Mouse (Mus musculus): ENCODE measurements around the gene Appbp2. TPM values are rescaled to one million over a fixed set of nuclear protein-coding genes. Genes with fewer than 3 reads are reported as not detected.

Gene Appbp2
- polyA plus RNA-seq (2015; fragmentation: Nextera tagmentation; extraction: Ambion mirVana) = 46.4 and 46.9 TPM in 2 replicates

DNA sequence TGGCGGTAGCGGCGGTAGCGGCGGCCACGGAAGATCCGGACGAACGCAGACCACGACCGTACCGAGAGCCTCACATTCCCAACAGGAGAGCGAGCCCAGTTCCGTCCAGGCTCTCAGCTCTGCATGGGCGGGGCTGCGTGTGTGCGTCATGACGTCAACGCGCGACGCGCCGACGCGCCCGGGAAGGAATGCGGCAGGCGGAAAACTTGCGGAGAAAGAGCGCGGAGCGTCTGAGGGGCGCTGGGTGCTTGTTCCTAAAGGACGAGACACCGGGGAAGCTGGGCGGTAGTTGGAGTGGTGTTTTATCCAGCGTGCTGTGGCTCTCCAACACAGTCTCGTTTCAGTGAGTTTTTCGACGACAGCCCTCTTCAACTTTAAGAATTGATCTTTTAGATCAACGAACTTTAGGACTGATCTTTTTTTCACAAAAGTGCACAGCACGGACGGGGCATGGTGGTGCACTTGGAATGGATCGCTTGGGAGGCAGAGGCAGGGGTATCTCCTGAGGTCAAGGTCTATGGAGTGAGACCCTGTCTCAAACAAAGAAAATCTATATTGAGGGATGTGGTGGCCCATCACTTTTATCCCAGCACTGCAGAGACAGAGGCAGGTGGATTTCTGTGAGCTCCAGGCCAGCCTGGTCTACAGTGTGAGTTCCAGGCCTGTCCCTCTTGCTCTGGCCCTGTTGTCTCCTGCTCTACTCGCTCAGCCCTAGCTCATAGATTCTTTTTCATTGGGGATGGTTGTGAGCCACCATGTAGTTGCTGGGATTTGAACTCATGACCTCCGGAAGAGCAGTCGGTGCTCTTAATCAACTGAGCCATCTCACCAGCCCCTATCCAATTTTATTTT is at the start of gene Appbp2:
Gene Appbp2, minus strand, starts transcription at position 141 of the 852 bp plus-strand sequence.
- H3K4me2 ChIP-seq = peak within 1 kb of the TSS; percentile 93
- peak within 1 kb of the TSS; percentile 86 for H3K9ac ChIP-seq
- H3K9me3 ChIP-seq = no peaks in the 10 kb centered on the region
- peak within 1 kb of the TSS; percentile 94 for H3K4me3 ChIP-seq
- H3K4me1 ChIP-seq (replicated peaks) = peaks cover 24% of the 10 kb centered on the region
- peak; percentile 96 for ATAC-seq (ENCODE audit: low FRiP score, low read depth)
- no peaks in the 10 kb centered on the region for H3K27me3 ChIP-seq
- WGBS = 5% methylated on average over 48 of the region's 48 CpGs
- peak within 1 kb of the TSS; percentile 100 for H3K27ac ChIP-seq (replicated peaks)
- H3K36me3 ChIP-seq = no peaks in the 10 kb centered on the region

DNA sequence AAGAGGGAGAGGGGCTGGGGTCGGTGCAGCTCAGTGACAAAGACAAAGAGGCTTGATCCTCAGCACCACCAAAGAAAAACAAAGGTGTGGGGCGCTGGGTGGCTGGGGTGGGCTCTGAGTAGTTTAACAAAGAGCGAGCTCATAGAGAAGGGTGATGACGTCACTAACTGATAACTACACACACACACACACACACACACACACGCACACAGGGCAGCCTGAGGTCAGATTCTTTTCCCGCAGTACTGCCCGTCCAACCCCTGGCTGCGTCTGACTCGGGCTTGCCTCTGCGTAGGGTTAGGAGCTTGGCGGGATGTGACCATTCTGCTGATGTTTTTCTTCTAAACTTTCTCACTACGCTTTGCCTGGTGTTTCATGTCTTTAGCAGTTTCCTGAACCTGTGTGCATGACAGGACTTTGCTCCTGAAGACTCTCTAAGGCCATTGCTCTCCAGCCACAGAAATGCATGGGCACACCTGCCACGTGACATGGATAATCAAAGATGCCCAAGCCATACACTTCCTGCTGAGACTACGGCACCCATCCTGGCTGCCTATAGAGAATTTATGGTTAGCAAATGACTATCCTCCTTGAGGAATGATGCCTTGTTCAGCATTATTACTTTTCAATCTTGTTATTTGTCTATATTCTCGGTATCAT is 46.4 kb upstream of the Appbp2 start:
- H3K4me3 ChIP-seq = no peak overlapping the region
- H3K27ac ChIP-seq (replicated peaks) = no peak overlapping the region
- 78% methylated on average over 15 of the region's 15 CpGs for WGBS
- no peaks in the 10 kb centered on the region for H3K27me3 ChIP-seq
- no peaks in the 10 kb centered on the region for H3K9me3 ChIP-seq
- no peaks in the 10 kb centered on the region for H3K4me1 ChIP-seq (replicated peaks)
- H3K4me2 ChIP-seq = no peak overlapping the region
- H3K9ac ChIP-seq = no peak overlapping the region
- ATAC-seq (ENCODE audit: low FRiP score, low read depth) = no peak
- no peaks in the 10 kb centered on the region for H3K36me3 ChIP-seq

DNA sequence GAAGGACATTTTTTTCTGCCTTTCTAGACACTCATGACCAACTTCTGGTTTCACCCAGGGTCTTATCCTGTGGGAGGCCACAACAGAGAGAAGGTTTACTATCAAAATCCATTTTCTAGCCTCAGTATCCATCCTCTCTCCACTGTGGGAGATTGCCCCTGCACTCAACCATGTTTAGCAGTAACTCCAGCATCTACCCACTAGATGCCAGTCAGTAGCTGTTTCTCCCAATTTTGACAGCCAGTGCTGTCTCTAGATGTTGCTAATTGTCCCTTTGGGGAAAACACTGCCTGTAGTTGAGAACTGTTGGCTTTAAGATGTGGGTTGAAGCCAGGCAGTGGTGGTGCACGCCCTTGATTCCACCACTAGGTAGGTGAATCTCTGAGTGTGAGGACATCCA is 43.2 kb upstream of the Appbp2 start:
- Histone ChIP-seq H3K27me3 (no peaks in the 10 kb centered on the region), H3K9me3 (no peaks in the 10 kb centered on the region), H3K4me2 (no peak overlapping the region), H3K27ac (replicated peaks) (no peak overlapping the region), H3K36me3 (no peaks in the 10 kb centered on the region), H3K4me1 (replicated peaks) (no peaks in the 10 kb centered on the region), H3K9ac (no peak overlapping the region), H3K4me3 (no peak overlapping the region)
- WGBS = 82% methylated on average over 1 of the region's 1 CpGs
- ATAC-seq (ENCODE audit: low FRiP score, low read depth) = no peak

DNA sequence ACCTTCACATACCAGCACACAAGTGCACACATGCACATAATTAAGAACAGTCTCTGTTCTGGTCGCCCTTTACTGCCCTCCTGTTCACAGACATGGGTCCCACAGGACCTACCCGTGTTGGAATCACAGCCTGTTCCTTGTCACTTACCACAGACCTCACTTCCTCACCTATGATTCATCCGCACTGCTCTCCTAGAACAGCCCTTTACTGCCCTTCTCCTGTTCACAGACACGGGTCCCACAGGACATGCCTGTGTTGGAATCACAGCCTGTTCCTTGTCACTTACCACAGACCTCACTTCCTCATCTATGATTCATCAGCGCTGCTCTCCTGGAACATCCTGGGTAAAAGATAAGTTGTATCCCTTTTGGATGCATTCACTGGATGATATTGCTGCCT is 42.7 kb upstream of the Appbp2 start:
- no peak overlapping the region for H3K9ac ChIP-seq
- H3K4me2 ChIP-seq = no peak overlapping the region
- no peak overlapping the region for H3K27ac ChIP-seq (replicated peaks)
- no peaks in the 10 kb centered on the region for H3K27me3 ChIP-seq
- H3K36me3 ChIP-seq = no peaks in the 10 kb centered on the region
- ATAC-seq (ENCODE audit: low FRiP score, low read depth) = no peak
- WGBS = 86% methylated on average over 5 of the region's 5 CpGs
- no peaks in the 10 kb centered on the region for H3K9me3 ChIP-seq
- H3K4me3 ChIP-seq = no peak overlapping the region
- no peaks in the 10 kb centered on the region for H3K4me1 ChIP-seq (replicated peaks)

DNA sequence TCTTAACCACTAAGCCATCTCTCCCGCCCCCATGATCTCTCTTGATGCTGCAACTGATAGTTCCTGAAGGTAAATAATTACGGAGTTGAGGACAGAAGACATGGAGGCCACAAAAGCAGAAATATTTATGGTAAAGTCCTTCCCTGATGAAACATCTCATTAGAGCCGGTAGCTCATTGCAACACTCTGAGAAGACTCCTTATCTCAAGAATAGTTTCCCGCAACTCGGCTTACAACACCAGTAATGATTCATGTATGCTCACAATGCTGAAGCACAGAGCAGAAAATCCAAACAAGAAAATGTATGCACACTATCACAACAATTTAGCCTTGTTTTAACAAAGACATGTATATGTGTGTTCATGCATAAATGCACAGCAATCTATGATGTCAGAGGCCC is 40.2 kb upstream of the Appbp2 start:
- Histone ChIP-seq H3K36me3 (no peaks in the 10 kb centered on the region), H3K4me2 (no peak overlapping the region), H3K27me3 (no peaks in the 10 kb centered on the region), H3K9me3 (no peaks in the 10 kb centered on the region), H3K9ac (no peak overlapping the region), H3K4me1 (replicated peaks) (no peaks in the 10 kb centered on the region), H3K4me3 (no peak overlapping the region), H3K27ac (replicated peaks) (no peak overlapping the region)
- no peak for ATAC-seq (ENCODE audit: low FRiP score, low read depth)
- 95% methylated on average over 5 of the region's 5 CpGs for WGBS

DNA sequence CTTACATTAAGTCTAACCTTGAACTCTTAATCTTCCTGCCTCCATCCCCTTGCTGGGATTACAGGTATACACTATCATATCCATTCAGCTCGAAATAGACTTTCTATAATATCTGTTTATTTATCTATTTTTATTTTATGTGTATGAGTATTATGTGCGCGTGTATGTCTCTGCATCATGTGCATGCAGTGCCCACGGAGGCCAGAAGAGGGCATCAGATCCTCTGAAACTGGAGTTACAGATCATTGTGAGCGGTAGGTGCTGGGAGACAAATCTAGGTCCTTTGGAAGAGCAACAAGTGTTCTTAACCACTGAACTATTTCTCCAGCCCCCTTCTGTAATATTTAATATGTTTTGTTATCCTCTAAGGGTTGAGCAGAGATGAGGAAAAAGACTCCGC is 38.4 kb upstream of the Appbp2 start:
- H3K4me3 ChIP-seq = no peak overlapping the region
- H3K9ac ChIP-seq = no peak overlapping the region
- H3K27me3 ChIP-seq = no peaks in the 10 kb centered on the region
- H3K4me1 ChIP-seq (replicated peaks) = no peaks in the 10 kb centered on the region
- no peak overlapping the region for H3K27ac ChIP-seq (replicated peaks)
- no peaks in the 10 kb centered on the region for H3K36me3 ChIP-seq
- H3K9me3 ChIP-seq = no peaks in the 10 kb centered on the region
- no peak for ATAC-seq (ENCODE audit: low FRiP score, low read depth)
- WGBS = 68% methylated on average over 6 of the region's 6 CpGs
- no peak overlapping the region for H3K4me2 ChIP-seq

DNA sequence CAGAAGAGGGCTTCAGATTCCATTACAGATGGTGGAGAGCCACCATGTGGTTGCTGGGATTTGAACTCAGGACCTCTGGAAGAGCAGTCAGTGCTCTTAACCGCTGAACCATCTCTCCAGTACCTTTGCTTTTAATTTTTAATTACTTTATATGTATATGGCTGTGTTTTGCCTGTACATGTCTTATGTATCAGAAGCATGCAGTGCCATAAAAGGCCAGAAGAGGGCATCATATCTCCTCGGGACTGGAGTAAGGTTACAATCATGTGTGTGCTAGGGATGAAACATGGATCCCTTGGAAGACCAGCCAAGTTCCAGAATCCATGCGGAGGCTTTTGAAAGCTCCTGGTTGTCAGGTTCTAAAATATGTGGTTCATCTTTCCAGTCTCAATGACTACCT is 35.7 kb upstream of the Appbp2 start:
- H3K9me3 ChIP-seq = no peaks in the 10 kb centered on the region
- no peaks in the 10 kb centered on the region for H3K36me3 ChIP-seq
- no peak for ATAC-seq (ENCODE audit: low FRiP score, low read depth)
- H3K9ac ChIP-seq = no peak overlapping the region
- no peak overlapping the region for H3K4me3 ChIP-seq
- no peaks in the 10 kb centered on the region for H3K4me1 ChIP-seq (replicated peaks)
- WGBS = 53% methylated on average over 3 of the region's 3 CpGs
- no peak overlapping the region for H3K4me2 ChIP-seq
- H3K27ac ChIP-seq (replicated peaks) = no peak overlapping the region
- no peaks in the 10 kb centered on the region for H3K27me3 ChIP-seq

DNA sequence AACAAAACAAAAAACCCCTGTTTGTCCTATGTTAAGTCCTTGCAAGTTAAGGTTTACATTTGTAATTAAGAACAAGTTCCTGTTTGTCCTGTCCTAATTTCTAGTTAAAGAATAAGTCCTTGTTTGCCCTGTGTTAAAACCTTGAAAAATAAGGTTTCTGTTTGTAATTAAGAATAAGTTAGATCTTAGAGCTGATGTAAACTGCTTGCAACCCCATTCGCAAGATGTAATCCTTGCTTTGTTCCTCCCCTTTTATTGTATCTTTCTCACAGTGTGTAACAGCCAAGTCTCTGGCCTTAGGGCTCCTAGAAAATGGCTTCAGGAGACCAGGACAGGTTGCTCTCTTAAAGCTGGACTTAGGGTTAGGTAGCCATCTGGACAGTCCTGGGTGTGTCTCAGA is 32.5 kb upstream of the Appbp2 start:
- ATAC-seq (ENCODE audit: low FRiP score, low read depth) = no peak
- Histone ChIP-seq H3K27ac (replicated peaks) (no peak overlapping the region), H3K4me1 (replicated peaks) (no peaks in the 10 kb centered on the region), H3K27me3 (no peaks in the 10 kb centered on the region), H3K9me3 (no peaks in the 10 kb centered on the region), H3K36me3 (no peaks in the 10 kb centered on the region), H3K9ac (no peak overlapping the region), H3K4me2 (no peak overlapping the region), H3K4me3 (no peak overlapping the region)
- WGBS = 97% methylated on average over 1 of the region's 1 CpGs

DNA sequence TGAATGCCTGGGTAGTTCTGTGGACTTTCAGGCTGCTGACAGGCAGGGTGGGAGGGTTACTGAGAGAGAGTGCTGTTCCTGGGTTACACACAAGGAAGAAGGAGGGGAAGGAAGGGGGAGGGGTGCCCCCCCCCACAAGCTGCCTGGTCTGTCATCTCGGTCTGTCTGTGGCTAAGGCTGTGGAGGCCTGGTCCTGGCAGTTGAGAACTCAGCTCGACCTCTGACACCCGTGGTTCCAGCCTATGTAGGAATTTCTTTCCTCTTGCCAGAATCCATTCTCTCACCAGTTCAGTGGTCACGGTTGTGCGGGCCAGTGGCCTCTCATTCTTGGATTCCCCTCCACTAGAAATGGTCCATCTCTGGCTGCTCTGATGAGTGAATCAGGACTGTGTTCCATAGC is 29.7 kb upstream of the Appbp2 start:
- no peaks in the 10 kb centered on the region for H3K27me3 ChIP-seq
- 52% methylated on average over 5 of the region's 5 CpGs for whole genome bisulfite sequencing
- no peaks in the 10 kb centered on the region for H3K4me1 ChIP-seq (replicated peaks)
- H3K36me3 ChIP-seq = no peaks in the 10 kb centered on the region
- no peak for ATAC-seq (ENCODE audit: low FRiP score, low read depth)
- H3K9ac ChIP-seq = no peak overlapping the region
- H3K4me3 ChIP-seq = no peak overlapping the region
- no peaks in the 10 kb centered on the region for H3K9me3 ChIP-seq
- H3K4me2 ChIP-seq = no peak overlapping the region
- H3K27ac ChIP-seq (replicated peaks) = no peak overlapping the region

DNA sequence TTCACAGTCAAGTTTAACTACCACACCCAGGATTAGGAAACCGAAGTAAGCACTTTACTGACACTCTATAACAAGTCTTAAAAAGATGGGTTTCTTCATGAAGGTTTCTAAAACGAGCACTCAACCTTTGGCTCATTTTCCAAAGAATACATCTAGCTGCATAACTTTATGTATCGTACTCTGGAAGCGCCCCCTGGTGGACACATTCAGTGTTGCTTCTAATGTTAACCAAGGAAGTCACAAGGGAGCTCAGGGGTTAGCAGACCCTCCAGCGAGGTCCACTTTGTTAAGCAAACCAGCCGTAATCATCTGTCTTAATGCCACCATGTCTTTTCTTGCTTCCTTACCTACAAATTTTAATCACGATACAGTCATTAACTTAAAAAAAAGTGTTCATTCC is 26.3 kb upstream of the Appbp2 start:
- Histone ChIP-seq H3K4me3 (no peak overlapping the region), H3K27me3 (no peaks in the 10 kb centered on the region), H3K27ac (replicated peaks) (no peak overlapping the region), H3K4me1 (replicated peaks) (no peaks in the 10 kb centered on the region), H3K9ac (no peak overlapping the region), H3K9me3 (no peaks in the 10 kb centered on the region), H3K36me3 (no peaks in the 10 kb centered on the region), H3K4me2 (no peak overlapping the region)
- ATAC-seq (ENCODE audit: low FRiP score, low read depth) = no peak
- WGBS = 28% methylated on average over 7 of the region's 7 CpGs

DNA sequence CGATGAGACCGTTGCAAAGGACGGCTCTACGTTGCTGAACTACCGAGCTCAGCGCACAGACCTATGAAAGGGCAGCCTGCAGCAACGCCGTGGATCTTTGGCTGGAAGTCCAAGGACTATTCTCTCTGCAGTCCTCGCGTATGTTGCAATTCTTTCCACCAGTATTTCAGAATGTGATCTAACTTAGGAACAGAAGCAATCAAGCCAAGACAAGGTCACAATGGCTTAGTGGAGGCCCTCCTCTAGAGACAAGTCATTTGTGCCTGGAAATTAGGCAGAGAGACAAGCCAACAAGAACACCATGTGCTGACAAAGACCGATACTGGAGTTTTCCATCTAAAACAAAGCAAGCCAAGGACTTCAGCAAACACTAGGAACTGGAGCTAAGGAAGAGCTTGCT is 24.0 kb upstream of the Appbp2 start:
- H3K36me3 ChIP-seq = no peaks in the 10 kb centered on the region

DNA sequence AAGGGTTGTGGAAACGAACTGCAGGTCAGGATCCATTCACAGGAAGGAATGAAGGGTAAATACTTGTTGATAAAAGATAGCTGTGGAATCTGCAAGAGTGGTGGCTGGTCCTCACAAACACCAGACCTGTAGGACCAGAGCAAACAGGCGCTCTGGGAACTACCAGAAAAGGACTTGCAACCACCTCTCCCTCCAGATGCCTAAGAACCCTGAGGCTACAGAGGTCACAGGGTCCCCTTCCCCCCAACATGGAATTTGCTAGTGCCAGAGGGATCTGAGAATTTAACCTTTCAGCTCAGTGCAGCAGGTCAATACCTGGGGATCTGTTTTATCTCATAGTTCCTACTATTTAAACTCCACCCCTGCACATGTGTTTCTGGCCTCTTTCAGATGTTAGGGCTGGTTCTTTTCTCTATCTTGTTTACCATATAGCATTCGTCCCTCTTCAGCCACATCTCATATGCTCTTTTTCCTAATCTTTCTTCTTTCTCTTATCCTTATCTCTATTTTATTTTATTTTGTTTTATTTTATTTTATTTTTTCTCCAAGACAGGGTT is 20.6 kb upstream of the Appbp2 start:
- no peaks in the 10 kb centered on the region for H3K27me3 ChIP-seq
- H3K9ac ChIP-seq = no peak overlapping the region
- H3K4me3 ChIP-seq = no peak overlapping the region
- no peaks in the 10 kb centered on the region for H3K36me3 ChIP-seq
- no peak for ATAC-seq (ENCODE audit: low FRiP score, low read depth)
- H3K4me1 ChIP-seq (replicated peaks) = no peaks in the 10 kb centered on the region
- H3K9me3 ChIP-seq = no peaks in the 10 kb centered on the region
- no peak overlapping the region for H3K4me2 ChIP-seq
- 71% methylated on average over 3 of the region's 3 CpGs for WGBS
- H3K27ac ChIP-seq (replicated peaks) = no peak overlapping the region

More for the DNA sequence above, 24.0 kb upstream of the Appbp2 start:
- Histone ChIP-seq H3K4me1 (replicated peaks) (no peaks in the 10 kb centered on the region), H3K4me2 (no peak overlapping the region), H3K9me3 (no peaks in the 10 kb centered on the region), H3K9ac (no peak overlapping the region), H3K4me3 (no peak overlapping the region), H3K27ac (replicated peaks) (no peak overlapping the region), H3K27me3 (no peaks in the 10 kb centered on the region)
- 92% methylated on average over 11 of the region's 11 CpGs for WGBS
- ATAC-seq (ENCODE audit: low FRiP score, low read depth) = no peak
